Mouse (Mus musculus) heart, postnatal 4 days (tissue): Measurements from ENCODE around the gene Mfn1. TPM values are rescaled to one million over a fixed set of nuclear protein-coding genes. Genes with fewer than 3 reads are reported as not detected.

Source experiments
- DNase-seq: peaks from one replicate; pipeline ENCODE4 v3.0.0; 2021
- total RNA-seq, 2 experiments: library from RNA; stranded (reverse); gene quantifications; 2 replicates each; pipeline ENCODE4 v1.2.3; 2021

Mfn1 gene
- total RNA-seq, 2 experiments from 2014 or later, result 296 to 314 TPM

GRCm38 (mm10) chr3:32510375-32511190 is 18.7 kb upstream of the Mfn1 start:
- peak; percentile 98 for DNase-seq

GRCm38 (mm10) chr3:32511191-32511550 is 18.1 kb upstream of the Mfn1 start:
- no peak for DNase-seq

- DNase-seq, result no peak
Observed at GRCm38 (mm10) chr3:32512686-32513284, 16.5 kb upstream of the Mfn1 start.

GRCm38 (mm10) chr3:32513528-32513927 is 15.7 kb upstream of the Mfn1 start:
- no peak for DNase-seq

GRCm38 (mm10) chr3:32527181-32527580 is 2.1 kb upstream of the Mfn1 start:
- no peak for DNase-seq

GRCm38 (mm10) chr3:32530041-32530440 is 776 bp downstream of the Mfn1 start:
- no peak for DNase-seq

- DNase-seq, result no peak
Observed at GRCm38 (mm10) chr3:32535692-32536091, 6.4 kb downstream of the Mfn1 start.

GRCm38 (mm10) chr3:32537556-32537955 is 8.3 kb downstream of the Mfn1 start:
- peak; percentile 50 for DNase-seq

GRCm38 (mm10) chr3:32538091-32538490 is 8.8 kb downstream of the Mfn1 start:
- DNase-seq, result no peak

- DNase-seq, result no peak
Observed at GRCm38 (mm10) chr3:32553061-32553460, 23.8 kb downstream of the Mfn1 start.

GRCm38 (mm10) chr3:32563401-32563800 is 34.1 kb downstream of the Mfn1 start:
- DNase-seq, result no peak

- no peak for DNase-seq
Observed at GRCm38 (mm10) chr3:32573086-32573485, 43.8 kb downstream of the Mfn1 start.

- DNase-seq, result no peak
Observed at GRCm38 (mm10) chr3:32573881-32574280, 44.6 kb downstream of the Mfn1 start.

- no peak for DNase-seq
Observed at GRCm38 (mm10) chr3:32575151-32575550, 45.9 kb downstream of the Mfn1 start.

- DNase-seq, result peak; percentile 15
Observed at GRCm38 (mm10) chr3:32578772-32579171, 49.5 kb downstream of the Mfn1 start.

- no peak for DNase-seq
Observed at GRCm38 (mm10) chr3:32580738-32581137, 51.5 kb downstream of the Mfn1 start.

GRCm38 (mm10) chr3:32581911-32582310 is 52.6 kb downstream of the Mfn1 start:
- no peak for DNase-seq

GRCm38 (mm10) chr3:32583489-32583888 is 54.2 kb downstream of the Mfn1 start:
- no peak for DNase-seq

- DNase-seq, result no peak
Observed at GRCm38 (mm10) chr3:32586274-32586673, 57.0 kb downstream of the Mfn1 start.

GRCm38 (mm10) chr3:32595080-32595479 is 65.8 kb downstream of the Mfn1 start:
- no peak for DNase-seq

GRCm38 (mm10) chr3:32599328-32599727 is 70.1 kb downstream of the Mfn1 start:
- no peak for DNase-seq

- no peak for DNase-seq
Observed at GRCm38 (mm10) chr3:32601055-32601454, 71.8 kb downstream of the Mfn1 start.

- DNase-seq, result no peak
Observed at GRCm38 (mm10) chr3:32609233-32609632, 80.0 kb downstream of the Mfn1 start.

GRCm38 (mm10) chr3:32610560-32610959 is 81.3 kb downstream of the Mfn1 start:
- DNase-seq, result peak; percentile 78
